Mouse (Mus musculus) hindbrain, embryonic 10.5 days (tissue): ENCODE measurements around the gene Cyp2b10. TPM values are rescaled to one million over a fixed set of nuclear protein-coding genes. Genes with fewer than 3 reads are reported as not detected.

ENCODE experiments used
- DNase-seq: peaks from one replicate; pipeline ENCODE4 v3.0.0-alpha.2; 2017; ENCODE audit warnings: low spot score
- H3K27ac ChIP-seq: fragments of 300-500 bp; sonication (generic); 2 replicates; pipeline ENCODE4 v1.5.1; 2016; ENCODE audit warnings: mild to moderate bottlenecking, moderate library complexity
- H3K27me3 ChIP-seq: fragments of 300-500 bp; sonication (generic); 2 replicates; pipeline ENCODE4 v1.6.1; 2016; ENCODE audit warnings: mild to moderate bottlenecking; ENCODE audit not compliant: poor library complexity, insufficient read depth, severe bottlenecking
- H3K36me3 ChIP-seq: fragments of 300-500 bp; sonication (generic); 2 replicates; pipeline ENCODE4 v1.6.1; 2016; ENCODE audit warnings: mild to moderate bottlenecking, moderate library complexity
- H3K4me1 ChIP-seq: fragments of 300-500 bp; sonication (generic); replicated peaks from 2 replicates; pipeline ENCODE4 v1.6.1; 2016; ENCODE audit warnings: mild to moderate bottlenecking
- H3K4me3 ChIP-seq: fragments of 300-500 bp; sonication (generic); 2 replicates; pipeline ENCODE4 v1.5.1; 2016; ENCODE audit warnings: mild to moderate bottlenecking, moderate library complexity
- H3K9me3 ChIP-seq: fragments of 300-500 bp; sonication (generic); 2 replicates; pipeline ENCODE4 v1.6.1; 2016; ENCODE audit warnings: mild to moderate bottlenecking, moderate library complexity
- WGBS: fragments of 180-500 bp; shearing (Covaris S2); methylation state at CpG from one replicate; pipeline ENCODE4 v1.1.7; 2016; 5-methylcytosine and 5-hydroxymethylcytosine counted together
- polyA plus RNA-seq: library from polyadenylated mRNA; unstranded; fragments of >200 nt; fragmentation: Nextera tagmentation; extraction: Ambion mirVana; gene quantifications from 2 replicates; pipeline ENCODE4 v1.2.1, GENCODE M21; 2016

Cyp2b10 gene
- polyA plus RNA-seq, 1 experiment from 2014 or later, result not detected

DNA sequence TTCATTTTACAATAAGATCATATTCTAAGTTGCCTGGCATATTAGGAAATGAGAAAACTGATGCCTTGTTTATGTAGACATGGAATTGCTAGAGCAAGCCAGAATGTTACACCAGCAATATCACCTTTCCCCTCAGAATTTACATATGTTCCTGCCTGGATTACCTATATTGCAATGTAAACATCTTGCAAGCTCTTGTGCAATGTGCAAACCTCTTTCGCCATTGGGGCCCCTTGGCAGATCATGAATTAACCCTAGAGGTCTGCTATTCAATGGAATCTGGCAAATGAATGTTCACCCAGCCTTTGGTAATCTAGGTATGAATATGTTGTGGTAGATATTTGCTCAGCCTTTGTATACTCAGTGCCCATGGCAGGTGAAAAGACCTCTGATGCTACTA lies 47.9 kb downstream of the Cyp2b10 start:
- Histone ChIP-seq H3K36me3 (no peaks in the 10 kb centered on the region), H3K27me3 (no peaks in the 10 kb centered on the region), H3K4me1 (no peaks in the 10 kb centered on the region), H3K4me3 (no peak overlapping the region), H3K9me3 (peaks cover 33% of the 10 kb centered on the region), H3K27ac (no peak overlapping the region)
- no peak for DNase-seq
- 67% methylated on average over 1 of the region's 1 CpGs for WGBS

Other genes starting within 250 kb of the Cyp2b10 start
- 45.3 and 49.4 TPM in 2 replicates for gene Bckdha, start 238.6 kb upstream of the Cyp2b10 start, polyA plus RNA-seq
- 75.6 and 76.4 TPM in 2 replicates for gene Exosc5, start 238.5 kb upstream of the Cyp2b10 start, polyA plus RNA-seq
- gene Tmem91, start 222.5 kb upstream of the Cyp2b10 start, polyA plus RNA-seq, result 3.1 and 3.2 TPM in 2 replicates
- gene B9d2, start 216.8 kb upstream of the Cyp2b10 start, polyA plus RNA-seq, result 38.3 and 44.6 TPM in 2 replicates
- 0.81 and 2.1 TPM in 2 replicates for gene Tgfb1, start 210.6 kb upstream of the Cyp2b10 start, polyA plus RNA-seq
- gene Ccdc97, start 178.5 kb upstream of the Cyp2b10 start, polyA plus RNA-seq, result 32.4 and 44.0 TPM in 2 replicates
- 60.5 and 61.6 TPM in 2 replicates for gene Hnrnpul1, start 142.9 kb upstream of the Cyp2b10 start, polyA plus RNA-seq
- 15.0 and 18.4 TPM in 2 replicates for gene Axl, start 108.9 kb upstream of the Cyp2b10 start, polyA plus RNA-seq
- gene Cyp2s1, start 80.7 kb upstream of the Cyp2b10 start, polyA plus RNA-seq, result 0.44 and 0.46 TPM in 2 replicates
- not detected in 2 replicates for gene Cyp2b13, start 163.9 kb downstream of the Cyp2b10 start, polyA plus RNA-seq